Mouse (Mus musculus) testis, adult 2 months (tissue): ENCODE results near the gene Fam189a1. TPM values are rescaled to one million over a fixed set of nuclear protein-coding genes. Genes with fewer than 3 reads are reported as not detected.

Experiments
- H3K27ac ChIP-seq: fragments of 200-500 bp; 2 replicates; pipeline ENCODE4 v1.5.1; 2012; ENCODE audit warnings: low read depth, low read length; ENCODE audit not compliant: control insufficient read depth, insufficient read depth
- H3K27me3 ChIP-seq: fragments of 200-500 bp; 2 replicates; pipeline ENCODE4 v1.6.1; 2012; ENCODE audit warnings: mild to moderate bottlenecking, low read length, moderate library complexity; ENCODE audit not compliant: control insufficient read depth, insufficient read depth
- H3K36me3 ChIP-seq: fragments of 200-500 bp; 2 replicates; pipeline ENCODE4 v1.6.1; 2012; ENCODE audit warnings: mild to moderate bottlenecking, low read length; ENCODE audit not compliant: control insufficient read depth, insufficient read depth
- H3K4me1 ChIP-seq: fragments of 200-500 bp; 2 replicates; pipeline ENCODE4 v1.6.1; 2012; ENCODE audit warnings: low read length; ENCODE audit not compliant: control insufficient read depth, insufficient read depth
- H3K4me3 ChIP-seq: fragments of 200-500 bp; 2 replicates; pipeline ENCODE4 v1.5.1; 2012; ENCODE audit warnings: low read depth, mild to moderate bottlenecking, low read length, moderate library complexity, mixed read lengths; ENCODE audit not compliant: control insufficient read depth
- CTCF ChIP-seq: fragments of 200-500 bp; IDR thresholded peaks from 2 replicates; pipeline ENCODE4 v1.5.1; 2012; ENCODE audit warnings: low read depth, mild to moderate bottlenecking, inconsistent platforms, low read length, moderate library complexity; ENCODE audit not compliant: control insufficient read depth, insufficient read depth, insufficient replicate concordance
- POLR2A ChIP-seq: fragments of 200-500 bp; IDR thresholded peaks from 2 replicates; pipeline ENCODE4 v1.6.1; 2012; ENCODE audit warnings: low read depth, mild to moderate bottlenecking, inconsistent platforms, low read length, moderate library complexity; ENCODE audit not compliant: control insufficient read depth
- polyA plus RNA-seq: library from polyadenylated mRNA; depleted of rRNA; stranded (reverse); fragments of >200 nt; gene quantifications from 2 replicates; pipeline ENCODE4 v1.2.3, GENCODE M21; 2012

Fam189a1 gene
- polyA plus RNA-seq, 1 experiment: 1.1 TPM

DNA sequence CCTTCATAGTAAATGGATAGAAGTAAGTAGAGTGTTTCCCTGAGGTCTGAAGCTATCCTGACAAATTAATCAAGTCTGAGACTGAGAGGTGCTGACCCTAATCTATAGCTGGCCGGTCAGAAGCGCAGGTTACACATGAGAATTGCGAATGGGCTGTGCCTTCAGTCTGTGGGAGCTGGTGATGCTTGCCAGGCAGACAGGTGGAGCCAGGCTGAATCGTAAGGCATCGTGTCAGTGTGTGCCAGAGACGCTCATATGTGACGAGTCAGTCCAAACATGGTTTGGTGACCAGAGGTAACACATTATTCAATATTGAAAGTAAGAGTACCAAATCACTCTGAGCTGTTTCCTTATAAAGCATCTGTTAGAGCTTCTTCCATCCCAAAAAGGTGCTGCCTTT is 115.3 kb downstream of the Fam189a1 start:
- TF ChIP-seq POLR2A (no peak), CTCF (no peak)

DNA sequence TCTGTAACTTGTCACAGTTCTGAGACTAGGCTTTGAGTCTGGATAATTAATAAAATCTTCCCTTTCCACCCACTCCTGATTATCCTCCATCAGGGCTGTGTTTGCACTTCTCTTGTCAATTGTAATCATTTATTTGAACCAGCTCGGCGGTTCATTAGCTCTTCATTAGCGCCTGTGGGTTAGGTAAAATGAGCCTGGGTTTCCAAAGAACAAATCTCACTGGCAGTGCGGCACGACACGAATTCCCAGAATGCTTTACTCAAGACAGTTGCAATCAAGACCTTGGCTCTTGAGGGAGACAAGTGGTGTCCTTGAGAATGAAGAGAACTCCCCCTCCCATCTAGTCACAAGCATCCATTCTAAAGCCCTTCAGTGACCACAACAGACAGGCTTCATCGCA is 124.6 kb downstream of the Fam189a1 start:
- TF ChIP-seq CTCF (no peak), POLR2A (no peak)
- H3K27ac ChIP-seq: no peak overlapping the region
- no peaks in the 10 kb centered on the region for H3K36me3 ChIP-seq
- H3K4me3 ChIP-seq: no peak overlapping the region
- no peaks in the 10 kb centered on the region for H3K27me3 ChIP-seq
- no peaks in the 10 kb centered on the region for H3K4me1 ChIP-seq

More for the DNA sequence above, 115.3 kb downstream of the Fam189a1 start:
- no peak overlapping the region for H3K27ac ChIP-seq
- H3K27me3 ChIP-seq: no peaks in the 10 kb centered on the region
- no peaks in the 10 kb centered on the region for H3K36me3 ChIP-seq
- H3K4me3 ChIP-seq: no peak overlapping the region
- H3K4me1 ChIP-seq: no peaks in the 10 kb centered on the region

DNA sequence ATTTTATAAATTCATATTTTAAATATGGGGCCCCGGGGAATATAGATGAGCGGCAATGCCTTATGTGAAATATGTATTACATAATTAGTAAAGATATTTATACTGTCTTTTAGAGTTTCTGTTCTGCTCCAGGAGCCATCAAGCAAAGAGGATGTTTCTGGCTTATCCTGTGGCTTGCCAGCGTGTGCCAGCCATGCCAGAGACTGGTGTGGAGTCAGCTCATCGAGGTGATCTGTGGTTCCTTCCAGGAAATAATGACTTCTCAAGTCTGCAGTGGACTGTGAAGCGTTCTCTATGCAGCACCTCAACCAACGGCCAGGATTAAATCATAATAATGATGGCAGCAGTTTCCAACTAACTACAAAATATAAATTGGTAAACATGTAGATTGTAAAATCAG is 125.2 kb downstream of the Fam189a1 start:
- Histone ChIP-seq H3K27ac (no peak overlapping the region), H3K4me3 (no peak overlapping the region), H3K4me1 (no peaks in the 10 kb centered on the region), H3K36me3 (no peaks in the 10 kb centered on the region), H3K27me3 (no peaks in the 10 kb centered on the region)
- TF ChIP-seq CTCF (no peak), POLR2A (no peak)

DNA sequence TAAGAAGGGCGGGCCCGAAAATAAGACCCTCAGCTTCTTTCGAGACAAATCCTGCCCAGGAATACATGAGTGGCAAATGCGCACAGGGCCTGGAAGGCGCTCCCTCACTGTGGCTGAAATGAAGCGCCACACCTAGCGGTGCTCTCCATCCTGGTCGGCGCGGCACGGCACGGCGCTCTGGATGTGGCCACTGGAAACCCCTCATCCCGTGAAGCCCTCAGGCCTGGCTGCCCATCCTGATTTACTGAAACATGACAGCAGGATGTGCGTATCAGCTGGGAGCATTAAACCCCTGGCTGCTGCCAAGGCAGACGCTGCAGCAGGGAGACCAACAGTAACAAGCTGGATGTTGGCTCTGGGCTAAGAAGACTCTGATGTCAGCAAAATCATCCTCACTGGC is 126.4 kb downstream of the Fam189a1 start:
- H3K27ac ChIP-seq: no peak overlapping the region
- H3K27me3 ChIP-seq: no peaks in the 10 kb centered on the region
- TF ChIP-seq POLR2A: no peak
- no peak for TF ChIP-seq CTCF
- no peak overlapping the region for H3K4me3 ChIP-seq
- H3K4me1 ChIP-seq: no peaks in the 10 kb centered on the region
- no peaks in the 10 kb centered on the region for H3K36me3 ChIP-seq

DNA sequence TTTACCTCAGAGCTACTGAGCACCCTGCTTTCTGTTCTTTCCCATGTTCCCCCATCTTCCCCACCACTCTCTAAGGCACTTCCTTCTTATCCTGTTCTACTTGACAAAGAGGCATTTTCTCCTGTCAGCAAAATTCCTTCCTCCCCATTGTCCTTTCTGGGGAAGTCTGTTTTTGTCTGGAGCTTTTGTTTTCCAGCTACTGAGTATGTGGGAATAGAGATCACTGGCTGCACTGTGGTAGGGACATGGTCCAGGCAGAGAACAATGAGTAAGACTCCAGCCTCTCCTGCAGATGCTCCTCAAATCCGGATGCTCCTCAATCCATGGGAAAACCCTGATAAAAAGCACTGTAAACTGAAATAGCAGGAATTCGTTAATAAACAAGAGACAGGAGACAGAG is 135.1 kb downstream of the Fam189a1 start:
- Histone ChIP-seq H3K27ac (no peak overlapping the region), H3K4me3 (no peak overlapping the region), H3K4me1 (no peaks in the 10 kb centered on the region), H3K36me3 (no peaks in the 10 kb centered on the region), H3K27me3 (no peaks in the 10 kb centered on the region)
- TF ChIP-seq CTCF (no peak), POLR2A (no peak)

DNA sequence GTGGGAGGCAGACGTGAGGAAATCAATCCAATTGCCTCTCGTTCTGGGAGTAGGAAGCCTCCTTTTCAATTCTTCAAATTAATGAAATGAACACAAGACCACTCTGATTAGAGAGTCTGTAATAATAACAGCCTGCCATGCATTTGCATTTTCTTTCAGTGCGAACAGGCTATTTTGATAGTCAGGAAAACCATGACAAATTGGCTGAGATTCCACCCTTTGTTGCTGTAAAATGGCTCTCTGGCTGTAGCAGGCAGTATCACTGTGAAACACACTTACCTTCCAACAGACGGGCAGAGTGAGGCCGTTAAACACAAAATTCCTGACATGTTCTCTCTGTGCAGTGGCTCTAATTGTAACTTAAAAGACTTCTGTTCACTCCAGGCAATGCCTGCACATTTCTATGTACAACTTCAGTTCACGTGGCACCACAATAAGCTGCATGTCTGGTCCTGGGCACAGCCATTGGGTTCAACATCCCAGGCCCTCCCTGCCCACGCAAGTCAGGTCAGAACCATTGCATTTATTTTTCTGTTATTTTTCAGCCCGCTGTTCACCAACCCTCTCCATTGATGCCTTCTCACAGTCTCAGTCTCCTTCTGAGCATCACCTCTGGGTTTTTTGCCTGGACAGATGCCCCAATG is 138.2 kb downstream of the Fam189a1 start:
- H3K27me3 ChIP-seq: no peaks in the 10 kb centered on the region
- H3K27ac ChIP-seq: no peak overlapping the region
- no peak for TF ChIP-seq CTCF
- TF ChIP-seq POLR2A: no peak
- no peak overlapping the region for H3K4me3 ChIP-seq
- H3K36me3 ChIP-seq: no peaks in the 10 kb centered on the region
- H3K4me1 ChIP-seq: no peaks in the 10 kb centered on the region

DNA sequence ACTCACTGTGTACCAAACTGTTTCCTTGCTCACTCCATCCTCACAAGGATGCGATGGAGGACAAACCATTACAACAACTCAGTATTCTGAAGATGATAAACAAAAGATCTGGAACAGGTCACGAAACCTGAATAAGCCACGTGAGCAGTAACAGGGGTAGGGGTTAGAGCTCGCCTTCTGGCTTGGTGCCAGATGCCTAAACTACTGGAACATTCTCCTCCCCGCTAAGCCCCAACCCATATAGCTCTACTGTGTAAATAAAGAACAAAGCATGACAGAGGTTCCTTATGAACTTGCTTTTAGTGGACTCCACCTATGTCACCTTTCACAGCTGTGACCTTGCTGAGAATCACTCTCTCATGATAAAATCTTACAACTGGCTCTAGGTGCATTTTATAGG is 139.0 kb downstream of the Fam189a1 start:
- TF ChIP-seq CTCF (no peak), POLR2A (no peak)
- H3K36me3 ChIP-seq: no peaks in the 10 kb centered on the region
- no peak overlapping the region for H3K27ac ChIP-seq
- no peak overlapping the region for H3K4me3 ChIP-seq
- H3K4me1 ChIP-seq: no peaks in the 10 kb centered on the region
- H3K27me3 ChIP-seq: no peaks in the 10 kb centered on the region
